Mouse (Mus musculus): Measurements from ENCODE around the gene 3110009E18Rik. TPM values are rescaled to one million over a fixed set of nuclear protein-coding genes. Genes with fewer than 3 reads are reported as not detected.
A peak's percentile ranks its signal among the peaks of the same experiment; 100 is the strongest.

Gene 3110009E18Rik
- 17.3 and 21.3 TPM in 2 replicates for polyA plus RNA-seq (2014; fragmentation: Nextera tagmentation; extraction: Ambion mirVana)

- Histone ChIP-seq H3K4me2 (ENCODE audit: low read length) (peak within 1 kb of the TSS; percentile 80), H3K27me3 (replicated peaks; ENCODE audit: control insufficient read depth, insufficient read depth, low read length) (no peaks in the 10 kb centered on the region), H3K4me3 (ENCODE audit: low read depth, low read length) (peak within 1 kb of the TSS; percentile 50), H3K9ac (ENCODE audit: low read length) (peak within 1 kb of the TSS; percentile 63), H3K4me1 (replicated peaks; ENCODE audit: control insufficient read depth, insufficient read depth, low read length) (peaks cover 4% of the 10 kb centered on the region; the same call in 1 of the 2 replicates), H3K36me3 (ENCODE audit: control insufficient read depth, insufficient read depth, low read length) (peaks cover 14% of the 10 kb centered on the region), H3K9me3 (ENCODE audit: control insufficient read depth, low read length) (no peaks in the 10 kb centered on the region), H3K27ac (ENCODE audit: low read depth) (peak within 1 kb of the TSS; percentile 94)
- WGBS: 1% methylated on average over 52 of the region's 52 CpGs
- peak; percentile 94 for ATAC-seq (replicated peaks; ENCODE audit: low FRiP score, low TSS enrichment, low read depth)
- DNase-seq (ENCODE audit: low spot score): peak; percentile 95
Measured at GRCm38 (mm10) chr1:120120969-120121811, at the start of gene 3110009E18Rik, which contains the start of gene Dbi. Gene 3110009E18Rik, plus strand, starts transcription at chr1:120121187. Gene Dbi, minus strand, starts transcription at chr1:120121078.

GRCm38 (mm10) chr1:120072900-120073299 lies 48.1 kb upstream of the 3110009E18Rik start:
- 0 out of 2 replicates have a peak, but pooled peaks cover 5% of the 10 kb centered on the region for H3K27me3 ChIP-seq (replicated peaks; ENCODE audit: control insufficient read depth, insufficient read depth, low read length)
- H3K9me3 ChIP-seq (ENCODE audit: control insufficient read depth, low read length): no peaks in the 10 kb centered on the region
- ATAC-seq (replicated peaks; ENCODE audit: low FRiP score, low TSS enrichment, low read depth) (no peak), DNase-seq (ENCODE audit: low spot score) (peak; percentile 68)
- peak overlapping the region; percentile 28 for H3K4me3 ChIP-seq (ENCODE audit: low read depth, low read length)
- WGBS: 6% methylated on average over 16 of the region's 16 CpGs
- no peaks in the 10 kb centered on the region for H3K36me3 ChIP-seq (ENCODE audit: control insufficient read depth, insufficient read depth, low read length)
- no peak overlapping the region for H3K27ac ChIP-seq (ENCODE audit: low read depth)
- no peak overlapping the region for H3K9ac ChIP-seq (ENCODE audit: low read length)
- H3K4me1 ChIP-seq (replicated peaks; ENCODE audit: control insufficient read depth, insufficient read depth, low read length): peaks cover 6% of the 10 kb centered on the region
- H3K4me2 ChIP-seq (ENCODE audit: low read length): peak overlapping the region; percentile 72

GRCm38 (mm10) chr1:120073519-120074306 lies 47.3 kb upstream of the 3110009E18Rik start, which contains the start of gene Tmem37:
Gene Tmem37, minus strand, starts transcription at chr1:120074074.
- Histone ChIP-seq H3K4me1 (replicated peaks; ENCODE audit: control insufficient read depth, insufficient read depth, low read length) (peaks cover 6% of the 10 kb centered on the region), H3K27ac (ENCODE audit: low read depth) (no peak within 1 kb of the TSS), H3K9me3 (ENCODE audit: control insufficient read depth, low read length) (no peaks in the 10 kb centered on the region), H3K4me3 (ENCODE audit: low read depth, low read length) (peak within 1 kb of the TSS; percentile 28), H3K4me2 (ENCODE audit: low read length) (peak within 1 kb of the TSS; percentile 72), H3K9ac (ENCODE audit: low read length) (peak within 1 kb of the TSS; percentile 31), H3K36me3 (ENCODE audit: control insufficient read depth, insufficient read depth, low read length) (no peaks in the 10 kb centered on the region), H3K27me3 (replicated peaks; ENCODE audit: control insufficient read depth, insufficient read depth, low read length) (0 out of 2 replicates have a peak, but pooled peaks cover 5% of the 10 kb centered on the region)
- WGBS: 3% methylated on average over 40 of the region's 40 CpGs
- ATAC-seq (replicated peaks; ENCODE audit: low FRiP score, low TSS enrichment, low read depth) (peak; percentile 81), DNase-seq (ENCODE audit: low spot score) (peak; percentile 79)

GRCm38 (mm10) chr1:120074307-120074702 lies 46.7 kb upstream of the 3110009E18Rik start:
- DNase-seq (ENCODE audit: low spot score) (no peak), ATAC-seq (replicated peaks; ENCODE audit: low FRiP score, low TSS enrichment, low read depth) (no peak)
- no peaks in the 10 kb centered on the region for H3K36me3 ChIP-seq (ENCODE audit: control insufficient read depth, insufficient read depth, low read length)
- no peak overlapping the region for H3K4me3 ChIP-seq (ENCODE audit: low read depth, low read length)
- H3K4me2 ChIP-seq (ENCODE audit: low read length): peak overlapping the region; percentile 72
- H3K9me3 ChIP-seq (ENCODE audit: control insufficient read depth, low read length): no peaks in the 10 kb centered on the region
- no peak overlapping the region for H3K27ac ChIP-seq (ENCODE audit: low read depth)
- peaks cover 6% of the 10 kb centered on the region for H3K4me1 ChIP-seq (replicated peaks; ENCODE audit: control insufficient read depth, insufficient read depth, low read length)
- H3K9ac ChIP-seq (ENCODE audit: low read length): no peak overlapping the region
- WGBS: 29% methylated on average over 4 of the region's 4 CpGs
- H3K27me3 ChIP-seq (replicated peaks; ENCODE audit: control insufficient read depth, insufficient read depth, low read length): 0 out of 2 replicates have a peak, but pooled peaks cover 5% of the 10 kb centered on the region

GRCm38 (mm10) chr1:120074931-120075330 lies 46.1 kb upstream of the 3110009E18Rik start:
- no peaks in the 10 kb centered on the region for H3K9me3 ChIP-seq (ENCODE audit: control insufficient read depth, low read length)
- ATAC-seq (replicated peaks; ENCODE audit: low FRiP score, low TSS enrichment, low read depth) (no peak), DNase-seq (ENCODE audit: low spot score) (no peak)
- H3K4me2 ChIP-seq (ENCODE audit: low read length): no peak overlapping the region
- H3K36me3 ChIP-seq (ENCODE audit: control insufficient read depth, insufficient read depth, low read length): no peaks in the 10 kb centered on the region
- H3K4me3 ChIP-seq (ENCODE audit: low read depth, low read length): no peak overlapping the region
- no peak overlapping the region for H3K27ac ChIP-seq (ENCODE audit: low read depth)
- peaks cover 6% of the 10 kb centered on the region for H3K4me1 ChIP-seq (replicated peaks; ENCODE audit: control insufficient read depth, insufficient read depth, low read length)
- 0 out of 2 replicates have a peak, but pooled peaks cover 5% of the 10 kb centered on the region for H3K27me3 ChIP-seq (replicated peaks; ENCODE audit: control insufficient read depth, insufficient read depth, low read length)
- 79% methylated on average over 4 of the region's 4 CpGs for WGBS
- H3K9ac ChIP-seq (ENCODE audit: low read length): no peak overlapping the region

GRCm38 (mm10) chr1:120075507-120075906 lies 45.5 kb upstream of the 3110009E18Rik start:
- Histone ChIP-seq H3K9me3 (ENCODE audit: control insufficient read depth, low read length) (no peaks in the 10 kb centered on the region), H3K36me3 (ENCODE audit: control insufficient read depth, insufficient read depth, low read length) (no peaks in the 10 kb centered on the region), H3K9ac (ENCODE audit: low read length) (no peak overlapping the region), H3K4me1 (replicated peaks; ENCODE audit: control insufficient read depth, insufficient read depth, low read length) (peaks cover 6% of the 10 kb centered on the region), H3K4me3 (ENCODE audit: low read depth, low read length) (no peak overlapping the region), H3K27ac (ENCODE audit: low read depth) (no peak overlapping the region), H3K4me2 (ENCODE audit: low read length) (no peak overlapping the region), H3K27me3 (replicated peaks; ENCODE audit: control insufficient read depth, insufficient read depth, low read length) (0 out of 2 replicates have a peak, but pooled peaks cover 5% of the 10 kb centered on the region)
- WGBS: 70% methylated on average over 5 of the region's 5 CpGs
- no peak for ATAC-seq (replicated peaks; ENCODE audit: low FRiP score, low TSS enrichment, low read depth)
- no peak for DNase-seq (ENCODE audit: low spot score)

GRCm38 (mm10) chr1:120077746-120078410 lies 43.1 kb upstream of the 3110009E18Rik start:
- Histone ChIP-seq H3K27ac (ENCODE audit: low read depth) (no peak overlapping the region), H3K9ac (ENCODE audit: low read length) (no peak overlapping the region), H3K27me3 (replicated peaks; ENCODE audit: control insufficient read depth, insufficient read depth, low read length) (no peaks in the 10 kb centered on the region), H3K4me1 (replicated peaks; ENCODE audit: control insufficient read depth, insufficient read depth, low read length) (peaks cover 5% of the 10 kb centered on the region), H3K9me3 (ENCODE audit: control insufficient read depth, low read length) (no peaks in the 10 kb centered on the region), H3K36me3 (ENCODE audit: control insufficient read depth, insufficient read depth, low read length) (no peaks in the 10 kb centered on the region), H3K4me3 (ENCODE audit: low read depth, low read length) (no peak overlapping the region), H3K4me2 (ENCODE audit: low read length) (no peak overlapping the region)
- no peak for ATAC-seq (replicated peaks; ENCODE audit: low FRiP score, low TSS enrichment, low read depth)
- DNase-seq (ENCODE audit: low spot score): no peak
- WGBS: 25% methylated on average over 9 of the region's 9 CpGs

GRCm38 (mm10) chr1:120080632-120081031 lies 40.4 kb upstream of the 3110009E18Rik start:
- H3K4me2 ChIP-seq (ENCODE audit: low read length): no peak overlapping the region
- no peak overlapping the region for H3K27ac ChIP-seq (ENCODE audit: low read depth)
- H3K9me3 ChIP-seq (ENCODE audit: control insufficient read depth, low read length): no peaks in the 10 kb centered on the region
- no peak overlapping the region for H3K9ac ChIP-seq (ENCODE audit: low read length)
- H3K27me3 ChIP-seq (replicated peaks; ENCODE audit: control insufficient read depth, insufficient read depth, low read length): no peaks in the 10 kb centered on the region
- 88% methylated on average over 1 of the region's 1 CpGs for WGBS
- ATAC-seq (replicated peaks; ENCODE audit: low FRiP score, low TSS enrichment, low read depth) (no peak), DNase-seq (ENCODE audit: low spot score) (no peak)
- peaks cover 14% of the 10 kb centered on the region; the same call in 1 of the 2 replicates for H3K4me1 ChIP-seq (replicated peaks; ENCODE audit: control insufficient read depth, insufficient read depth, low read length)
- H3K4me3 ChIP-seq (ENCODE audit: low read depth, low read length): no peak overlapping the region
- H3K36me3 ChIP-seq (ENCODE audit: control insufficient read depth, insufficient read depth, low read length): no peaks in the 10 kb centered on the region

All from intestine, embryonic 14.5 days (tissue).